Mouse (Mus musculus): Measurements from ENCODE around the gene Cntln. TPM values are rescaled to one million over a fixed set of nuclear protein-coding genes. Genes with fewer than 3 reads are reported as not detected.

The Cntln gene
- polyA plus RNA-seq, 1 experiment from 2014 or later: 5.8 TPM

DNA sequence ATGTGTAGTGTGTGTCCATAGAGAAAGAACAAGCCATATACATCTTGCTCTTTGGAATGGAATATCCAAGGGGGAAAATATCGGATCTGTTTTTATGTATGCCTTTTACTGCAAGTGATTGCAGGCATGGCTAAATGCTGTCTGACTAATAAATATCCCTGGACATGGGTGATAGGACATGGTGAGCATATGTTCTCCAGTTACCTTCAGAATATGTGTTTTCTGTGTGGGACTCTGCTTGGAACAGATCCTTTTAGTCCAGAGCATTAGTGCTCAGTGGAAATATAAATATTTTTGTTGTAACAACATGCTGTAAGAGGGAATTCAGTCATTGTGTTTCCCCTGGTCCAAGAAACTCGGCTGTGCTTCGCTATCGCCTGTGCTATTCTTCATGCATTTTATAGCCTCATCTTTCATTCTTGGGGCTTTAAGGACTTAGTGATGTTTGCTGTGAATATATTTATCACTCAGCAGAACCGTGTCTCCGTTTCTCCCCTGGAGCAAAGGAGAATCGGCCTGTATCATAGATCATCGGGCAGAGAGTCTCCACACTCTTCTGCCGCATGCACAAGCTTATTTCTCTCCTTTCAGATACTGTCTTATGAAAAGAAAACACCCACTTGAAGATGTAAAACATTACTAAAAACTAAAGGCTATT is 294.4 kb downstream of the Cntln start:
- no peak overlapping the region for H3K27ac ChIP-seq (ENCODE audit: low read length)
- no peak overlapping the region for H3K4me3 ChIP-seq (ENCODE audit: low read depth, low read length)
- H3K27me3 ChIP-seq (replicated peaks; ENCODE audit: insufficient read depth, low read length): no peaks in the 10 kb centered on the region
- H3K9ac ChIP-seq (replicated peaks; ENCODE audit: low read depth): no peak overlapping the region
- H3K9me3 ChIP-seq (ENCODE audit: low read length): no peaks in the 10 kb centered on the region
- no peak for ATAC-seq
- H3K4me2 ChIP-seq (replicated peaks; ENCODE audit: low read depth, low read length): no peak overlapping the region
- WGBS: 72% methylated on average over 9 of the region's 9 CpGs
- no peaks in the 10 kb centered on the region for H3K4me1 ChIP-seq (ENCODE audit: insufficient read depth, low read depth, low read length)
- H3K36me3 ChIP-seq (ENCODE audit: insufficient read depth, low read length): no peaks in the 10 kb centered on the region
- no peak for DNase-seq (ENCODE audit: low spot score)
- TF ChIP-seq EP300 (IDR thresholded peaks at IDR 0.05) (no peak), CTCF (IDR thresholded peaks at IDR 0.05) (no peak)

Other genes starting within 250 kb of the Cntln start
- gene Bnc2, start 209.0 kb upstream of the Cntln start, polyA plus RNA-seq (2015; fragmentation: Nextera tagmentation; extraction: Ambion mirVana): 1.9 and 2.9 TPM in 2 replicates